Mouse (Mus musculus): Measurements from ENCODE around the gene Adamts8. TPM values are rescaled to one million over a fixed set of nuclear protein-coding genes. Genes with fewer than 3 reads are reported as not detected.

Adamts8 gene
- polyA plus RNA-seq, 2 experiments from 2014 or later = 0.23 to 0.27 TPM

DNA sequence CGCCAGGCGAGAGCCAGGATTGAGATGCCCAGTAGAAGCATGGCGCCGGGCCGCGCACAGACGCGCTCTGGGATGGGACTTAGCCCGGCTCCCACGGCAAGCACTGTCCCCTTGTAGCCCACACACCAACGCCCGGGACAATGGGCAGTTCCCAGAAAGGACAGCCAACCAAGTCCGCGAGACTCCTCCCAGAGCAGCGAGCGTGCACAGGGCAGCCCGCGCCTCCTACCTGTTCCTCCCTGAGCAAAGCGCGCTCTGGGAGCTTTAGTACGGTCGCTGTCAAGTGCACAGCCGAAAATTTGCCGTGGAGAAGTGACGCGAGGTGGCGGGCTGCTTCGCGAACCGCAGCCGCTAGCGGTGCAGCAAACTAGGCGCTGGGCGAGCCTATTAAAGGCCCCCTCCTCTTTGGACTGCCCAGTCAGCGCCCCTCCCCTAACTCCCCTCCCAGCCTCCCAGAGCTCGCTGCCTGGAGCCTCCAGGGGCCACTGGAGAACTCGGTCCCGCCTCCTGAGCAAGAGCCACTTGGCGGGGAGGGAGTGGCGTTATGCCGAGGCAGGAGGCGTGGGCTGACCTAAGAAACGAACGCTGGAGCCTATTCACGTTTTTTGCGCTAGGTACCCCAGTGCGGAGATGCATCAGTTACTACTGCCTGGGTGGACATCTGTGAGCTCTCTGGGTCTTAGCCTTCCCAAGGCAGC, 20.0 kb upstream of the Adamts8 start, which contains the start of gene Adamts15:
TSS of gene Adamts15 (minus strand) at position 256 of the 698 bp plus-strand sequence.
- no peak for ATAC-seq

DNA sequence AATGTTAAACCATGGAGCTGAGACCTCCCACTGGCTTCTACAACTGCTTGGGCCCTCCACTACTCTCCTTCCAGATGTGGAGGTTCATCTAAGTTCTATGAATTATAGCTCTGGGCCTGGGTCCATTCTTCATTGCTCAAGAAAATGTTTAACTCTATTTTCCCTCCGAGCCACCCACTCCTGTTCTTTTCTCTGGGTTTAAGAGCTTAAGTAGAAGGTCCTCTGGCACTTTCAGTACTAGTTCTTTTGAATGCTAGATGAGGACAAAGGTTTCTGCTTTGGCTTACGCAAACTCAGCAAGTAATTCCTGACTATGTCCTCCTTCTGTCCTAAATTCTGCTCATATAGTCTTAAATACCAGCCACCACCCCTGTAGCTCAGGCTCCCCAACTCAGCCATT, 13.6 kb upstream of the Adamts8 start:
- no peak for ATAC-seq

DNA sequence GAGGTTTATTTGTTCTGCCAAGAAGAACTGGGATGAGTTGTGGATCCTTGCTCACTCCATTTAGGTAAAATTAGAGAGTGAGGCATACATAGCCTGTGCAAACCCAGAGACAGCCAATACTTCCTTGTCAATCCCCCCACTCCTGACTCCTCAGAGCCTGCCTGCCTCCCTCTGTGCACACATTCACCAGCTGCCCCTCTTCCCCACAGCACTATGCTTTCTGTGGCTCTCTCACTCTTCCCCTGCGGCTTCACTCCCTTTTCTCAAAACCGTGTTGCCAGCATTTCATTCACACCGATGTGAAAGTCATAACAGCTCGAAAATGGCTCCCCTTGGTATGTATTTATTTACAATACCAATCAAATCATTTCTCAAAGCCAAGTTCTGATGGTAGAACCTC, 10.0 kb upstream of the Adamts8 start:
- no peak for ATAC-seq

DNA sequence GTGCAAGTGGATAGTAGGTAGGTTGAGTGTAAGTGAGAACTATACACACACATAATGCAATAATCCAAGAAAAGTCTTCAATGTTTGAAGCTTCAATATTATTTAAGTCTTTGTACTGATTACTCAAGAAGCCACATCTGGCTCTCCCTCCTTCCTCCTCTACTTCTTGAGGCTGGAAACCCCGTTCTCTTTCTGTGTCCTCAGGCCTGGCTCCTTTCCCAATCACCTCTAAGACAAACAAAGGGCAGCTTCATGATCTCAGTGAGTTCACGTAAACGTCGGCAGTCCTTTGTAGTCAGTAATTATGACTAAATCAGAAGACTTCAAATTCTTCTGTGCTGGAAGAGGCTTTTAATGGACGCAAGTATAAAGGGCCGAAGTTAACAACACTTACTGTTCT, 7.5 kb upstream of the Adamts8 start:
- ATAC-seq = no peak

DNA sequence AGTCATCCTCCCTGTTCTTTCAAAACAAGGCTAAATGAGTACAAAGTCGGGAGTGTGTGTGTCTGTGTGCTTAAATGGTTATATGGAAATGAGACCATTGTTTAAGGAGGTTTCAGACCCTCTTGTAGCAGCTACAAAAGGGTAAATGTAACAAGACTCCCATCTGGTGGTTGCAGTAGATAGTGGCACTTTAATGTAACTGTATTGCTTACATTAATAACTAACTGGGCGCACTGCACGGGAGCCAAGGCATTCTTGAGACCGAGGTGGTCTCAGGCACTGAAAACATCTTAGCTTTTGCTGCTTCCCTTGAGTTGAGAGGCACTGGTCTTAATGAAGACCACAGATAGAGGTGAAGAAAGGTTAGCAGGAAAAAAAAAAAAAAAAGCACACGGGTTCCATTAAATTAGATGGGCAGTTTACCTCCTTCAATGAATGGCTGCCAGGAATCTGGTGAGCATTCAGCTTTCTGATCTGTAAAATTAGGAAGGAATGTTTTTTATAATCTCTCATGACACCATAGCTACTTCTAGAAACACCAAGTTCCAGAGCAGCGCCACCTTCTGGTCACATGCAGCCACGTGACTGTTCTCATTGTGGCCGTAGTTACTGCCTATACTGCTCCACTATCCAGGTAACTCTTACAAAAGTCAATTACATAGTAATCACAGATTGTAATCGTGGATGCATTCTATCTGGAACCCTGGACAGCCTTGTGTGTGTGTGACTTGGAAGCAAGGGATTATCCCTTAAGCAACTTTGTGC, 5.5 kb upstream of the Adamts8 start:
- no peak for ATAC-seq

DNA sequence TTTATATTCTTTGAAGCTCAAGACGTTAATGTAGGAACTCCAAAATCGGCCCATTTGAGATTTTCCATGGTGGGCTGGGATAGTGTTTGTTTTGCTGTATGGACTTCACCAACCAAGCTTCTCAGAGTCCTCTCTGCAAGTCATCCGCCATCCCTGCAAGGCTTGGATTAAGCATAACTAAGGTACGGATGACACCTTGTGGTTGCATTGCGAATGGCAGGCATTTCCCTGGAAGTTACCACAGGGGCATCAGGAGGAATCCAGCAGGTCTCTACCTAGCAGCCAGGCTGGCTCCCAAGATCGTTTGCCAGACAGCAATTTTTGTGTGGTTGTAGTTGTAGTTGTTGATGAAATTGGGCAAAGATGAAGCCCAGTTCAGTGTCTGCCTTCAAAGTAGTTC, 2.0 kb upstream of the Adamts8 start:
- no peak for ATAC-seq

DNA sequence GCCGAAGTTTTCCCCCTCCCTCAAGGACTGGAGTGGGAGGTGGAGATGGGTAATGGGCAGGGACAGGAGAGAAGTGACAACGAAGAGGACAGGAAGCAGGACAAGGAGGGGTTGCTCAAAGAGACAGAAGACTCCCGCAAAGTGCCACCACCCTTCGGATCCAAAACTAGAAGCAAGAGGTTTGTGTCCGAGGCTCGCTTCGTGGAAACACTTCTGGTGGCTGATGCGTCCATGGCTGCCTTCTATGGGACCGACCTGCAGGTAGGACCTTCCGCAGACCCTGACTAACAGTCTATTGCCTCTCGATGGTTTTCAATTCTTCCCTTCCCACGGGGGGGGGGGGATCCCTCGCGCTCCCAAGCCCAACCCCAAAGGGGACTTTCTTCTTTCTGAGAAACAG, 979 bp downstream of the Adamts8 start:
- ATAC-seq = no peak

DNA sequence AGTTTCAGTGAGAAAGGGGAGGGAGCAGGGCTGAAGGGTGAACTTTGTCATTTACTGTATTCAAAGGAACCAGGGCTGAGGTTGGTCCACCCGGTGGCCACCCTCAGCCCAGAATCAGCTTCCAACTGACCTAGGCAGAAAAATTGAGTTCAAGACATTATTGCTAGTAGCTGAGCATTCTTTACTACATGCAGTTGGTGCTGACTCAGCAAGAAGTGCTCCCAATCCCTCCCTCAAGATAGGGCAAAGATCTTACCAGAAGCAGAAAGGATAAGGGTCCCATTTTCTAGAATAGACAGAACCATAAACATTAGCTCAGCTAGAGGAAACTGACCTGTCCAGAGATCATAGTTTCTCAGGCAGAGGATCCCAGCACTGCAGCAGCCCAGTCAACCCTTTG, 1.9 kb downstream of the Adamts8 start:
- no peak for ATAC-seq

DNA sequence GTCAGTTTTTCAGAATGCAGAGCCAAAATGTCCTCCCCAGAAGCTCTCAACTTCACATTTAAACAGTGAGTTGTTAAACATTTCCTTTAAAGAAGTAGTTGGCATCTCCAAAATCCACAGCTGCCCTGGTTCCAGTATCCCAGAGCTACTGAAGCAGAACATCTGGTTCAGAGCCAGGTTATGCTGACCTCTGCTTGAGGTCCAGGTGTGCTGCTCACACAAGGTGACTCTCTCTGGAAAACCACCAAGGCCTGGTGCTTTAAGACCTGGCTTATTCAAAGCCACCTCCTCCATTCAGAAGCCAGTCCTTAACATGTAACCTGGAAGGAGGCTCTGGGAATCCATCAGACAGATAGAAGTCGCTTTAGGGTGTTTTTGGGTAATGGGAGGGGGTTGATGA, 2.9 kb downstream of the Adamts8 start:
- no peak for ATAC-seq

DNA sequence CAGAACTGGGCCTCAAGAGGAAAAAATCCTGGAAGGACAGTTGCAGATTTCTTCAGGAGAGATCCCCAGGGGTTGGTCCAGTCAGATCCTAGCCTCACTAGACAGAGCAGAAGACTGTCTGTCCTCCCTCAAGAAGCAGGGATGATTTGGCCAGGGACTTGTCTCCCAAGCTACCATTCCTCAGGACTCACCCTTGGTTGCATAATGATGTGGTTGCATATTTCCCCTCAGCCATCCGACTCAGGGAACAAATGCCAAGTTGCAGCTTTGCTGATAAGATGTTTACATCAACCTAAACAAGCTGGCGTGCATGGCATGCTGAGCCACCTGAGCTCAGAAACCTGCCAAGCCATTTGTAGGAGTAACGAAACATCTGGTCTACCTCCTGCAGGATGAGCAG, 7.1 kb downstream of the Adamts8 start:
- no peak for ATAC-seq

DNA sequence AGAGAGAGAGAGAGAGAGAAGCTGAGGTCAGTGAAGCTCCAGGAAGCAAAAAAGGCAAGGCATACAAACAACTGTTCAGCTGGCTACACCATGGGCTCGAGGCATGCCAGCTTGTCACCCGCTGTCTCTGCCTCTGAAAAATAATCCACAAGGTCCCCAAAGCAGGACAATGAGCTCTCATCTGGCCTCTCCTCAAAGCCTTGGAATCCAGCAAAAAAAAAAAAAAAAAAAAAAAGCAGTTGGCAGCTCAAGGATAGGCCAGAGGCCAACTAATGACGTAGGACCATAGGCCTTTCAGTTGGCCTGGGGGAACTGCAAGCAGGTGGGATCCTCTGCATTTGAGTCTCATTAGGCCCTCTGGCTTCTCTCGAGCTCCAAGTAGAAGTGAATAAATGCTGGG, 7.6 kb downstream of the Adamts8 start:
- no peak for ATAC-seq

DNA sequence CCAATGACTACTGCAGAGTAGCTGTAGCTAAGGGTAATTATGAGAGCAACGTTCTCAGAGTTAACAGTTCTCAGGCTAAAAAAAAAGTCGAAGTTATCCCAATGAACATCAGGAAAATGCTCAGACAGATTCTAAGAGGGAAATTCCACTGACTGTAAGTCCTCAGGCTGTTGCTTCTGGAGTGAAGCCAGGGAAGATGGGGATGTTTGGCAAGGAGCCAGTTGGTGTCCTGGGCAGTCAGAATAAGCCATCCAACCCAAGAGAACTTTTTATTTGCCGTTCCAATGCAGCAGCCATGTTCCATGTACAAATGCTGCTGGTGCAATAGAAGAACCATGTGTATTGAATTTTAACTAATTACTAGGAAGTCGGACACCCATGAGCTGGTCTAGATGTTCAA, 8.2 kb downstream of the Adamts8 start:
- no peak for ATAC-seq

DNA sequence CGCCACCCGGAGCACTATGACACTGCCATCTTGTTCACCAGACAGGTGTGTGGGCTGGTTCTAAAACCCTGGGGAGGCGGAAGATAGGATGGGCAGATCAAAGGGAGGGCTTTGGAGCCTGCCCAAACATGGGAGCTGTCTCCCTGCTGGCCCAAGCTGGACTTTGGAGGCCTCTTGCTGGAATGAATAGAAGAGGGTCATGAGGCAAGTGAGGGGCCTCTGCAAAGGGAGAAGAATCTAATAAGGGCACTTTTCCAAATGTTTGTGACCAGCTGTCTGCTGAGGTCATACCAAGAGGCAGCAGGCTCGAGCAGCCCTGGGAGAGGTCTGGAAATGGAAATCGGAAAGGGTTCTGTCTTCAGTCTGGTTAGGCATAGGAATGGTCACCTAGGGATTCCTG, 9.1 kb downstream of the Adamts8 start:
- ATAC-seq = no peak

DNA sequence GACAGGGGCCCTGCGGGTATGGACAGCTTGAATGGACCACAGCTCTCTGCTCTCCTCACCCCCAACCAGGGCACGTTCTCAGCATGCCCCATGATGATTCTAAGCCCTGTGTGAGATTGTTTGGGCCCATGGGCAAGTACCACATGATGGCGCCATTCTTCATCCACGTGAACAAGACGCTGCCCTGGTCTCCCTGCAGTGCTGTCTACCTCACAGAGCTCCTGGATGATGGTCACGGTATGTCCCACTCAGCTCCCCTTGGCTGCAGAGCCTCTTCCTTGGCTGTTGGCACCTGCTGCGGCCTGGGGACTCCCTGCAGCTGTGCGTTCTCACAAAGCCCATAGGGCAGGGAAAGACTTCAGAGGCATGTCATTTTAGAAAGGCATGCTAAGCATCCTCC, 10.9 kb downstream of the Adamts8 start:
- no peak for ATAC-seq

DNA sequence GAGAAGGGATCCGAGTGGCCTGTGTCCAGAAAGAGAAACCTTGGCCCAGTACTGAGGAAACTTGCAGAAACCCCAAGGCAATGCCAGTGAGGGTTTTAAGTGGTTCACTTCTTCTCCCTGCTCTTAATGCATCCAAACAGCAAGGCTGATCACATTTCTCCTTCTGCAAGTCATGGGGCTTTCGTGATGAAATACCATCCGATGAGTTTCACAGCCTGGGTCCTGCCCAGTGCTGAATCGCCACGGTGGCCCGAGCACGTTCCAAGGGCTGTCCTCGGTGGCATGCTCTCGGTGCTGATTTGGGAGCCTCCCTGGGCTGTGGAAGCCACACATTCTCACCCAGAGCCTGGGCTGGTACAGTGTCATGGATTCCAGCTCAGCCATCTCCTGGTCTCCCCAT, 12.9 kb downstream of the Adamts8 start:
- ATAC-seq = no peak

DNA sequence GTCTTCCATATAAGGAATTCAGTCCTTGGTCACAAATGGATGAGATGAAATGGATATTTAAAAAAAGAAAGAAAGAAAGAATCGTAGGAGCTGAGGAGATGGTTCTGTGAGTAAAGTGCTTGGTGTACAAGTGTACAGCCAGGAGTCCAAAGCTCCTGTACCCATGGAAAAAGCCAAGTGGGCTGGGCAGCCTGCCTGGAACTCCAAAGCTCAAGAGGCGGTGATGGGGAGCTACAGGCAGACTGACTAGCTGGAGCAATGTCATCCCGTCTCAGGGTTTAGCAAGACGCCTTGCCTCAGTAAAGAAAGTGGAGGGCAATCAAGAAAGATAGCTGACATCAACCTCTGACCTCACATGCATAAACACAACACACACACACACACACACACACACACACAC, 21.4 kb downstream of the Adamts8 start:
- no peak for ATAC-seq

DNA sequence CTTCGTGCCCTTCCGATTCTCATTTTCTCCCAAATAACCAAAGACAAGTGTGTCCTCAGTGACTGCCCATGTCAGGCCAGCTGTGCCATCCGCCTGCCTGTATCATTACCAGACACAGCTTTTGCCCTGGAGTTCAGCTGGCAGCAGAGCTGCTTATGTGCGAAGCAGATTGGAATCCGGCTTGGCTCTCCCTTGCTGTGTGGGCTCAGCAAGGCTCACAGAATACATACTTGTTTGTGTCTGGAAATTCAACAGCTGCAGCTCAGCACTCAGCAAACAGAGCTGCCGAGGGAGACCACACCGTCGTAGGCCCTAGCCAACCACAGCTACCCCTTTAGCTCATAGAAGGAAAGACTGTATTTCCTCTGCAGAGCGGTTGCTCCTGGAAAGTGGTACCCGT, 22.3 kb downstream of the Adamts8 start:
- no peak for ATAC-seq

DNA sequence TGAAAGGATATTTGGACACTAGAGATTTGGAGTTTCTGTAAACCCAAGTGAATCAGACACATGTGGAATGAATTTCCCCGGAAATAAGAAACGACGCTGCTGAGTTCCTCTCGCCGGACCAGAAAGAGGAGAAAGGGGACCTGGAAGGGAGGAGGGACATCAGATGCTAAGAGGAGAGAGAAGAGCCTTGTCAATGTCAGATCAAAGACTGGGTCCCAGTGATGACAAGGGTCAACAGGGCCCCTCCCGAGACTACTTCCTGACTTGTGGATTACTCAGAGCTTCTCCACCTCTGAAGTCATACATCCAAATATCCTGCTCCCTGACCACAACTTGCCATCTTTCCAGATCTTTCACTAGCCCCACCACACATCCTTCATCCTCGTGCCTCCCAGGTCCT, 24.5 kb downstream of the Adamts8 start:
- no peak for ATAC-seq

DNA sequence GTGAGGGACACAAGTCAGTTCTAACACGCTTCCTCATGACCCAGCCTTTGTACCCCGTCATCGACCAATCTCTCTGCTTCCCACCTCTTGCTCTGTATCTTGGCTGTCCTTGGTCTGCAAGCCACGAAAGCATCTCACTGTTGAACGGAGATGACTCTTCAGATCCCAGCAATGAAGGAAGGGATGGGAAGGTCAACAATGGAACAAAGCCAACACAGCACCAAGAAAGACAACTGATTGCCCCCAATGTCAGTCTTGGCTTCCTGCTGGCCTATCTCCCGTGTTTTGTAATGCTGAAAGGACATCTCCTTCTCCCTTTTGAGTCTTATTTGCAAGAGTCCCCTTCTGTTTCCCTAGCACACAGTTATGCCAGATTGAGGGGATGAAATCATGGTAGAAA, 25.8 kb downstream of the Adamts8 start:
- no peak for ATAC-seq

DNA sequence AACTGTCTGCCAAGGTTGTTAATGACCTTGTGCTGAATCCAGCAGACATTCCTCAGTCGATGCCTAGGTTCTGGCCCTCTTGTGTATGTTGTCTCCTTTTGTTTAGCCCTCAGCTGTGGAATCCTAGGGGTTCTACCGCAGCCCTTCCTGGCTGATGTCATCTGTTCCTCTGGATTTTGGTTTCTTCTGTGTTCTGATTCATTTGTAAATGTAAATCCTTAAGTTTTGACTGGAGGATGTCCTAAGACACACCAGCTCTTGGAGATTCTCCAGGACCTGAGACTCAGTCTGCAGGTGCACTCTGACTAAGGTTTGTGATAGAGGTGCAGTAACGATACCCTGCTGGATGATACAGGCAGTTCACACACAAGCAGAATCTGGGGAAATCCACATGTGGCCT, 27.6 kb downstream of the Adamts8 start:
- ATAC-seq = no peak

DNA sequence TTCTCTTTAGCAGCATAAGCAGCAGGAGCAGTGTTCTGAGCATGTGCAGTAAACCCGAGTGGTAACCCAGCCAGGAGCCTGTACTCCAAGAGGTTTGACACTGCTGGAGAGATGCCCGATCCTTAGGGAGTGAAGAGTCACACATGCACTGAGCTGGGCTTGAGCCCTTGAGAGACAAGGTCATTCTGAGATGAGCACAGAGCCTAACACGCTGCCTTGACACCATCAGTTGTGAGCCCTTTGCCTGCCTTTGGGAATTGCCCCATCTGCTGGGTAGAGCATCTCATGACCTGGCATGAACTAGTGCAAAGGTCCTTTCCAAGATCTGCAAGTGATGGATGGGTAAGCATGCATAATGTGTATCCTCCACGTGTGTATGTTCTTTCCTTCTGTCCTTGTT, 29.6 kb downstream of the Adamts8 start:
- no peak for ATAC-seq

DNA sequence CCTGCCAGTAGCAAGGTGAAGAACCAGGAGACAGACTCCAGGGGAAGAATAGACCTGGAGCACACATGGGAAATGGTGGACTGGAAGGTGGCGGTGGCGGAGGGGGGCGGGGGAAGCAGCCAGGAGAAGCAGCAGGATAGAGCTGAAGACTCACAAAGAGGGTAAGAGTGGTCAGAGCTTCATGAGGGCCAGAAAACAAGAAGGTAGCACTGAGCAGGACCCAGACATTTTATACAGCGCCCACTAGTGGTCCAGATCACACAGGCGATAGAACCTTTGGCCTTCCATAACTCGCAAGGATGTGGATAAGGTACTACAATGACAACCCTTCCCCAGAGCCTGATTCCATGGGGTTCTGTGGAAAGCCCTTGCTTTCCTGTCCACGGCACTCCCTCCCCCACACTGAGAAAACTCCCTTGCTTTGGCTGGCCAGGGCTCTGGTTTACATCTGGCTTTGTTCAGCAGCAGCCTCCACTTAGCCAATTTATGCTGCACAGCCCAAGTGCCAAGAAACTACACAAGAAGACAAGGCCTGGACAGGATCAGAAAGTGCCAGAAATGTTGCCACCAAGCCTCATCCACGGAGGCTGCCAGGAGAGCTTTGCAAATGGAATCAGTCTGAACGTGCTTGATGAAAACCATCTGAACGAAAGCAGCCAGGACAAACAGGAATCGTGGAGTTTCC, 34.1 kb downstream of the Adamts8 start:
- ATAC-seq = no peak

DNA sequence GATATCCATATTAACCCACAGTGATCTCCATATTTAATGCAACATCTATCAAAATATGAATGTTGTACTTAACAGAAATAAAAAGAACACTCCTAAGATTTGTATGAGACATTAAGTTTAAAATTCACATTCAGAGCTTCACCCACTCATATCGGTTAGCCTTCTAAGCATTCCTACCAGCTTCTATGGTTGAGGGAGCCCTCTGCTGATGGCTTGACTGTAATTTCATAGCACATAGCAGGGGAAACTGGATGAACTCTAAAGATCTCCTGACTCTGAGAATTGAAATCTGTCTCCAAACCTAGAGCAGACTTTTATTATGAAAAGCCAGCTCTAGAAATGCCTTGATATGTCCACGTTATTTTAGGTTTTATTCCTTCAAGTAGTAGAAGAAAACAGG, 38.1 kb downstream of the Adamts8 start:
- no peak for ATAC-seq

DNA sequence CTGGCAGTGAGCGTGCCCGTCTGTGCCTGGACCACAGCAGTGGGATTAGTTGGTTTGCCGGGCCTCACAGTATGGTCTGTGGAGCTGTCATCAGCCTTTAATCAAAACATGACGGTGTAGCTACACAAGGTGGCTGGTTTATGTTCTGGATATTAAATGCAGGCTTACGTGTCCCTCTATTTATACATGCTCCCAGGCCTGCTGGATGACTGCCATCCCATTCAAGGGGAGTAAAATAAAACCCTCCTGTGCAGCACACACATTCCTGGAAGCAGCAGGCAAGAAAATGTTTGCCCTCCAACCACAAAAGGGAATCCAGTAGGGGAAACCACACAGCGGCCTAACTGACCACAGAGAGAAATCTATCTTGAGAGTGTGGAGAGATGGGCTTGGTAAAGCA, 43.4 kb downstream of the Adamts8 start:
- ATAC-seq = no peak

All from CD4-positive, CD25-positive, alpha-beta regulatory T cell, adult 4 months (primary cell).